Mouse (Mus musculus) stomach, embryonic 15.5 days (tissue): ENCODE data around the gene Pik3r3. TPM values are rescaled to one million over a fixed set of nuclear protein-coding genes. Genes with fewer than 3 reads are reported as not detected.

Experiments
- ATAC-seq: fragments of 200-750 bp; cut with Nextera tagmentation; 2 replicates; pipeline ENCODE4 v1.8.0; 2017; ENCODE audit warnings: low read depth, moderate number of reproducible peaks, moderate TSS enrichment; ENCODE audit not compliant: insufficient read depth, low FRiP score
- H3K27ac ChIP-seq: fragments of 300-500 bp; sonication (generic); 2 replicates; pipeline ENCODE4 v1.5.1; 2015; ENCODE audit warnings: mild to moderate bottlenecking, inconsistent platforms
- H3K27me3 ChIP-seq: fragments of 300-500 bp; sonication (generic); replicated peaks from 2 replicates; pipeline ENCODE4 v1.6.1; 2015; ENCODE audit warnings: inconsistent platforms
- H3K36me3 ChIP-seq: fragments of 300-500 bp; sonication (generic); 2 replicates; pipeline ENCODE4 v1.6.1; 2015; ENCODE audit warnings: inconsistent platforms
- H3K4me1 ChIP-seq: fragments of 300-500 bp; sonication (generic); 2 replicates; pipeline ENCODE4 v1.6.1; 2015; ENCODE audit warnings: inconsistent platforms
- H3K4me2 ChIP-seq: fragments of 300-500 bp; sonication (generic); 2 replicates; pipeline ENCODE4 v1.6.1; 2015; ENCODE audit warnings: mild to moderate bottlenecking, inconsistent platforms
- H3K4me3 ChIP-seq: fragments of 300-500 bp; sonication (generic); replicated peaks from 2 replicates; pipeline ENCODE4 v1.5.1; 2015; ENCODE audit warnings: inconsistent platforms
- H3K9ac ChIP-seq: fragments of 300-500 bp; sonication (generic); 2 replicates; pipeline ENCODE4 v1.6.1; 2015; ENCODE audit warnings: inconsistent platforms
- H3K9me3 ChIP-seq: fragments of 300-500 bp; sonication (generic); 2 replicates; pipeline ENCODE4 v1.6.1; 2016; ENCODE audit warnings: inconsistent platforms
- WGBS: fragments of 180-500 bp; shearing (Covaris S2); methylation state at CpG from one replicate; pipeline ENCODE4 v1.1.7; 2015; 5-methylcytosine and 5-hydroxymethylcytosine counted together
- polyA plus RNA-seq: library from polyadenylated mRNA; unstranded; fragments of >200 nt; fragmentation: Nextera tagmentation; extraction: Ambion mirVana; gene quantifications from 2 replicates; pipeline ENCODE4 v1.2.1, GENCODE M21; 2015

The Pik3r3 gene
- polyA plus RNA-seq, 1 experiment from 2014 or later = 9.3 TPM

DNA sequence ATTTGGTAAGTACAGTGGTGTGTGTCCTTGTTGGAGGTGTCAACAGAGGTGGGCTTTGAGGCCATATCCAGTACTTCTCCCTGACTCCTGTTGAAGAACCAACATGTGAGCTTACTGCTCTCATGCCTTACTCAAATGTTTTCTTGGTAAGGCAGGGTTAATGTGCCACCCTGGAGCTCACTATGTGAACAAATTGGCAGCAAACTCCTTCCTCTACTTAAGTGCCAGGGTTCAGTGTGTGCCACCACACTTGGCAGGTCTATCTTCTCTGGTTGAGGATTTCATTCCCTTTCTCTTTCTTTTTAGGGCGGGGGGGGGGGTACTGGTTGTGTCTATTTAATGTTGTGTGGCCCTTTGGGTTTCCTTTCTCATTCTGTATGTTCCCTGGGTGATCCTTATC is 83.1 kb downstream of the Pik3r3 start:
- H3K4me3 ChIP-seq = no peak overlapping the region
- no peak overlapping the region for H3K4me2 ChIP-seq
- no peak overlapping the region for H3K9ac ChIP-seq
- H3K27me3 ChIP-seq = no peaks in the 10 kb centered on the region
- 10% methylated on average over 1 of the region's 1 CpGs for WGBS
- peaks cover 26% of the 10 kb centered on the region for H3K36me3 ChIP-seq
- no peaks in the 10 kb centered on the region for H3K9me3 ChIP-seq
- H3K4me1 ChIP-seq = no peaks in the 10 kb centered on the region
- no peak for ATAC-seq
- no peak overlapping the region for H3K27ac ChIP-seq

- no peak overlapping the region for H3K4me2 ChIP-seq
- no peaks in the 10 kb centered on the region for H3K4me1 ChIP-seq
- no peaks in the 10 kb centered on the region for H3K9me3 ChIP-seq
- no peak overlapping the region for H3K9ac ChIP-seq
- peaks cover 24% of the 10 kb centered on the region; the same call in 1 of the 2 replicates for H3K36me3 ChIP-seq
- no peak overlapping the region for H3K27ac ChIP-seq
- ATAC-seq = no peak
- WGBS = 85% methylated on average over 4 of the region's 4 CpGs
- no peak overlapping the region for H3K4me3 ChIP-seq
- no peaks in the 10 kb centered on the region for H3K27me3 ChIP-seq
Measured at GRCm38 (mm10) chr4:116317575-116317974, 96.2 kb downstream of the Pik3r3 start.

DNA sequence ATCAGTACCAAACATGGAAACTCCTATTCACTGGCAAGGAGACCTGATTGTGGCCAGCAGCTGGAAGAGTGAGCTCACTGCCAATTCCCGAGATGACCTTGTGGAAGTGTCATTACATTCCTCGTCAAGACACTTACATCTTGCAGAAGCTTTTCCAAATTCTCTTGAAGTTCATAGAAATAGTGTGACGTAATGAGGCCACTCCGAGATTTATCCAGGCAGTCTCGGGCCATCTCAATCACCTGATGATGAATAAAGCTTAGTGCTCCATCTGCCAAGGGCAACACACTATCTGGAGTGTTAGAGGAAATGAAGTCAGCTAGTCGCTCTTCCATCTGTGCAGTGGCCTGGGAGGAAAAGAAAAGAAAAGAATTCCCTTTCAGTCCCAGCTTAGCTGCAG is 100.7 kb downstream of the Pik3r3 start:
- ATAC-seq = no peak
- no peak overlapping the region for H3K4me2 ChIP-seq
- no peak overlapping the region for H3K4me3 ChIP-seq
- H3K36me3 ChIP-seq = peaks cover 12% of the 10 kb centered on the region; the same call in 1 of the 2 replicates
- no peak overlapping the region for H3K9ac ChIP-seq
- H3K9me3 ChIP-seq = no peaks in the 10 kb centered on the region
- H3K27ac ChIP-seq = no peak overlapping the region
- no peaks in the 10 kb centered on the region for H3K4me1 ChIP-seq
- 88% methylated on average over 6 of the region's 6 CpGs for WGBS
- H3K27me3 ChIP-seq = no peaks in the 10 kb centered on the region

DNA sequence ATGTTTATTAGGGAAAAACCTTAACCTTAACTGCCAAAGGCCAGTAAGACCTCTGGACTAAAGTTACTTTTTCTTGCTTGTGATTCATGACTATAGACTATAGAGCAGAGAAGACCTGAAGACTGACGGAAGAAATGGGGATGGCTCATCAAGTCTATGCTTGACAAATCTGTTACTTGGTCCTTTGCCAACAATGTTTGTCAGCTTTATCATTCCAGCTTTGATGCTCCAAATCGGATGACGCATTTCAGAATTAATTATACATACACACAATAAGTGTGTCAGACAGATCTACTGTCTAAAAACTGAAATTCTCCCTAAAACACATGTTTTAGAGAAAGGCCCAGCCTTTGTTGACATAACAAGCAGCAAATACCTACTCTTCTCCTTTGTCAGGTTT is 107.8 kb downstream of the Pik3r3 start:
- H3K27ac ChIP-seq = no peak overlapping the region
- H3K4me3 ChIP-seq = no peak overlapping the region
- 97% methylated on average over 3 of the region's 3 CpGs for WGBS
- no peaks in the 10 kb centered on the region for H3K27me3 ChIP-seq
- ATAC-seq = no peak
- 0 out of 2 replicates have a peak, but pooled peaks cover 11% of the 10 kb centered on the region for H3K36me3 ChIP-seq
- H3K4me1 ChIP-seq = no peaks in the 10 kb centered on the region
- no peak overlapping the region for H3K9ac ChIP-seq
- no peak overlapping the region for H3K4me2 ChIP-seq
- H3K9me3 ChIP-seq = no peaks in the 10 kb centered on the region

- H3K4me2 ChIP-seq = no peak overlapping the region
- no peak overlapping the region for H3K4me3 ChIP-seq
- no peak overlapping the region for H3K9ac ChIP-seq
- H3K4me1 ChIP-seq = no peaks in the 10 kb centered on the region
- H3K27ac ChIP-seq = no peak overlapping the region
- H3K36me3 ChIP-seq = no peaks in the 10 kb centered on the region
- no peak for ATAC-seq
- WGBS = 69% methylated on average over 1 of the region's 1 CpGs
- H3K9me3 ChIP-seq = no peaks in the 10 kb centered on the region
- no peaks in the 10 kb centered on the region for H3K27me3 ChIP-seq
Measured at GRCm38 (mm10) chr4:116336294-116336693, 114.9 kb downstream of the Pik3r3 start.

- Histone ChIP-seq H3K27me3 (no peaks in the 10 kb centered on the region), H3K27ac (no peak overlapping the region), H3K4me3 (no peak overlapping the region), H3K4me2 (no peak overlapping the region), H3K9ac (no peak overlapping the region), H3K9me3 (no peaks in the 10 kb centered on the region), H3K36me3 (no peaks in the 10 kb centered on the region), H3K4me1 (no peaks in the 10 kb centered on the region)
- ATAC-seq = no peak
Measured at GRCm38 (mm10) chr4:116342119-116342518, 120.7 kb downstream of the Pik3r3 start.

GRCm38 (mm10) chr4:116352496-116352895 is 131.1 kb downstream of the Pik3r3 start:
- 81% methylated on average over 3 of the region's 3 CpGs for WGBS
- H3K4me3 ChIP-seq = no peak overlapping the region
- H3K36me3 ChIP-seq = no peaks in the 10 kb centered on the region
- H3K9me3 ChIP-seq = no peaks in the 10 kb centered on the region
- H3K4me1 ChIP-seq = no peaks in the 10 kb centered on the region
- H3K4me2 ChIP-seq = no peak overlapping the region
- no peak for ATAC-seq
- no peaks in the 10 kb centered on the region for H3K27me3 ChIP-seq
- no peak overlapping the region for H3K27ac ChIP-seq
- H3K9ac ChIP-seq = no peak overlapping the region

Other genes starting within 250 kb of the Pik3r3 start
- gene Faah, start 203.7 kb upstream of the Pik3r3 start, polyA plus RNA-seq = 14.8 and 19.8 TPM in 2 replicates
- 19.8 and 21.0 TPM in 2 replicates for gene Nsun4, start 167.7 kb upstream of the Pik3r3 start, polyA plus RNA-seq
- 541 and 546 TPM in 2 replicates for gene Uqcrh, start 146.5 kb upstream of the Pik3r3 start, polyA plus RNA-seq
- gene Lrrc41, start 146.3 kb upstream of the Pik3r3 start, polyA plus RNA-seq = 65.3 and 68.0 TPM in 2 replicates
- gene Rad54l, start 97.9 kb upstream of the Pik3r3 start, polyA plus RNA-seq = 24.6 and 26.4 TPM in 2 replicates
- gene Pomgnt1, start 97.8 kb upstream of the Pik3r3 start, polyA plus RNA-seq = 50.0 and 52.9 TPM in 2 replicates
- 2.4 and 3.1 TPM in 2 replicates for gene Lurap1, start 70.3 kb upstream of the Pik3r3 start, polyA plus RNA-seq
- 47.5 and 50.8 TPM in 2 replicates for gene Tspan1, start 54.0 kb upstream of the Pik3r3 start, polyA plus RNA-seq
- gene 1700042G07Rik, start 48.2 kb upstream of the Pik3r3 start, polyA plus RNA-seq = not detected in 2 replicates
- gene Gm49337, start 48.2 kb upstream of the Pik3r3 start, polyA plus RNA-seq = not detected in 2 replicates
- 13.0 and 14.3 TPM in 2 replicates for gene Mast2, start 242.6 kb downstream of the Pik3r3 start, polyA plus RNA-seq